Mouse (Mus musculus) hindbrain, embryonic 13.5 days (tissue): Measurements from ENCODE around the gene Mpp1. TPM values are rescaled to one million over a fixed set of nuclear protein-coding genes. Genes with fewer than 3 reads are reported as not detected.
A peak's percentile ranks its signal among the peaks of the same experiment; 100 is the strongest.
"Not testable (repeated sequence)": the region's sequence is repeated elsewhere in the genome, so short reads cannot be mapped to it uniquely, and the experiment has no call there.

ENCODE experiments used
- ATAC-seq: fragments of 200-750 bp; cut with Nextera tagmentation; 2 replicates; pipeline ENCODE4 v1.8.0; 2017; ENCODE audit warnings: moderate TSS enrichment; ENCODE audit not compliant: low FRiP score
- H3K27ac ChIP-seq: fragments of 300-500 bp; sonication (generic); 2 replicates; pipeline ENCODE4 v1.5.1; 2015; ENCODE audit warnings: inconsistent platforms, mild to moderate bottlenecking, moderate library complexity
- H3K27me3 ChIP-seq: fragments of 300-500 bp; sonication (generic); 2 replicates; pipeline ENCODE4 v1.6.1; 2015; ENCODE audit warnings: mild to moderate bottlenecking, inconsistent platforms
- H3K36me3 ChIP-seq: fragments of 300-500 bp; sonication (generic); 2 replicates; pipeline ENCODE4 v1.6.1; 2015; ENCODE audit warnings: mild to moderate bottlenecking, inconsistent platforms
- H3K4me1 ChIP-seq: fragments of 300-500 bp; sonication (generic); replicated peaks from 2 replicates; pipeline ENCODE4 v1.6.1; 2015; ENCODE audit warnings: inconsistent platforms
- H3K4me2 ChIP-seq: fragments of 300-500 bp; sonication (generic); 2 replicates; pipeline ENCODE4 v1.6.1; 2015; ENCODE audit warnings: inconsistent platforms, mild to moderate bottlenecking, moderate library complexity
- H3K4me3 ChIP-seq: fragments of 300-500 bp; sonication (generic); 2 replicates; pipeline ENCODE4 v1.5.1; 2015; ENCODE audit warnings: mild to moderate bottlenecking, inconsistent platforms
- H3K9ac ChIP-seq: fragments of 300-500 bp; sonication (generic); 2 replicates; pipeline ENCODE4 v1.6.1; 2015; ENCODE audit warnings: mild to moderate bottlenecking, inconsistent platforms
- H3K9me3 ChIP-seq: fragments of 300-500 bp; sonication (generic); 2 replicates; pipeline ENCODE4 v1.6.1; 2016; ENCODE audit warnings: inconsistent platforms
- WGBS: fragments of 180-500 bp; shearing (Covaris S2); methylation state at CpG from one replicate; pipeline ENCODE4 v1.1.7; 2015; 5-methylcytosine and 5-hydroxymethylcytosine counted together
- polyA plus RNA-seq: library from polyadenylated mRNA; unstranded; fragments of >200 nt; fragmentation: Nextera tagmentation; extraction: Ambion mirVana; gene quantifications from 2 replicates; pipeline ENCODE4 v1.2.1, GENCODE M21; 2015

Mpp1 gene
- polyA plus RNA-seq: 21.8 and 24.7 TPM in 2 replicates

GRCm38 (mm10) chrX:75130467-75131160 is at the start of gene Mpp1:
Gene Mpp1, minus strand, starts transcription at chrX:75131016.
- peak; percentile 100 for ATAC-seq
- no peaks in the 10 kb centered on the region for H3K9me3 ChIP-seq
- no peaks in the 10 kb centered on the region for H3K27me3 ChIP-seq
- H3K4me2 ChIP-seq: peak within 1 kb of the TSS; percentile 62
- no peaks in the 10 kb centered on the region for H3K4me1 ChIP-seq
- WGBS: 13% methylated on average over 36 of the region's 36 CpGs
- no peaks in the 10 kb centered on the region for H3K36me3 ChIP-seq
- H3K4me3 ChIP-seq: peak within 1 kb of the TSS; percentile 48
- peak within 1 kb of the TSS; percentile 35; the same call in 1 of the 2 replicates for H3K27ac ChIP-seq
- peak within 1 kb of the TSS; percentile 73 for H3K9ac ChIP-seq

- Histone ChIP-seq H3K4me3 (no peak within 1 kb of the TSS), H3K9me3 (no peaks in the 10 kb centered on the region), H3K4me1 (no peaks in the 10 kb centered on the region), H3K9ac (no peak within 1 kb of the TSS), H3K27ac (no peak within 1 kb of the TSS), H3K36me3 (no peaks in the 10 kb centered on the region), H3K27me3 (no peaks in the 10 kb centered on the region), H3K4me2 (no peak within 1 kb of the TSS)
- WGBS: 63% methylated on average over 1 of the region's 1 CpGs
- ATAC-seq: no peak
Measured at GRCm38 (mm10) chrX:75163670-75164069, 32.9 kb upstream of the Mpp1 start, which contains the start of gene Smim9. Gene Smim9, minus strand, starts transcription at chrX:75163770.

DNA sequence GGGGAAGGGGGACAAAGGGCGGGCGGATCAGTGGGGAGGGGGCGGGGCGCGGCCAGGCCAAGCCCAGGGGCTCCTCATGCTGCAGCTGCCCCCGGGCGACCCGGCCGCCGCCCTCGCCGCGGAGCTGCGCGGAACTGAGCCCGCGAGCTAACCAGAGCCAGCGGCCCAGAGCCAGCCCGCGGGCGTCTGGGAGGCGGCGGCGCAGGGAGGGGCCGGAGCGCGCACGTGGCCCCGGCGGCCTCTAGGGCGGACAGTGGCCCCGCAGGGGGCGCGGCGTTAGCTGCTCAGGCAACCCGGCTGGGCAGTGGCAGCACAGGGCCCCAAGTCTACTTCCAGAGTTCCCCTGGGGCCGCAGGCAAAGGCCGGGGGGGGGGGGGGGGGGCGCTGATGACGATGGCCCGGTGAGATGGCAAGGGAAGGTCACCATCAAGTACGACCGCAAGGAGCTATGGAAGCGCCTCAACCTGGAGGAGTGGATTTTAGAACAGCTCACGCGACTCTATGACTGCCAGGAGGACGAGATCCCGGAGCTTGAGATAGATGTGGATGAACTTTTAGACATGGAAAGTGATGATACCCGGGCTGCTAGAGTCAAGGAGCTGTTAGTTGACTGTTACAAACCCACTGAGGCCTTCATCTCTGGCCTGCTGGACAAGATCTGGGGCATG is 24.9 kb upstream of the Mpp1 start:
- no peaks in the 10 kb centered on the region for H3K4me1 ChIP-seq
- H3K4me3 ChIP-seq: peak overlapping the region; percentile 47
- peak; percentile 54; the same call in 1 of the 2 replicates for ATAC-seq
- 11% methylated on average over 30 of the region's 49 CpGs for WGBS
- no peaks in the 10 kb centered on the region for H3K9me3 ChIP-seq
- H3K9ac ChIP-seq: peak overlapping the region; percentile 62
- no peak overlapping the region for H3K27ac ChIP-seq
- H3K36me3 ChIP-seq: no peaks in the 10 kb centered on the region
- H3K4me2 ChIP-seq: peak overlapping the region; percentile 59
- no peaks in the 10 kb centered on the region for H3K27me3 ChIP-seq

GRCm38 (mm10) chrX:75152249-75152648 is 21.4 kb upstream of the Mpp1 start:
- no peak overlapping the region for H3K27ac ChIP-seq
- no peak overlapping the region for H3K4me3 ChIP-seq
- no peaks in the 10 kb centered on the region for H3K4me1 ChIP-seq
- ATAC-seq: no peak
- no peak overlapping the region for H3K9ac ChIP-seq
- H3K9me3 ChIP-seq: no peaks in the 10 kb centered on the region
- WGBS: 83% methylated on average over 1 of the region's 1 CpGs
- H3K36me3 ChIP-seq: no peaks in the 10 kb centered on the region
- H3K27me3 ChIP-seq: no peaks in the 10 kb centered on the region
- H3K4me2 ChIP-seq: no peak overlapping the region

GRCm38 (mm10) chrX:75150304-75150703 is 19.5 kb upstream of the Mpp1 start:
- Histone ChIP-seq H3K4me3 (no peak overlapping the region), H3K27me3 (no peaks in the 10 kb centered on the region)

DNA sequence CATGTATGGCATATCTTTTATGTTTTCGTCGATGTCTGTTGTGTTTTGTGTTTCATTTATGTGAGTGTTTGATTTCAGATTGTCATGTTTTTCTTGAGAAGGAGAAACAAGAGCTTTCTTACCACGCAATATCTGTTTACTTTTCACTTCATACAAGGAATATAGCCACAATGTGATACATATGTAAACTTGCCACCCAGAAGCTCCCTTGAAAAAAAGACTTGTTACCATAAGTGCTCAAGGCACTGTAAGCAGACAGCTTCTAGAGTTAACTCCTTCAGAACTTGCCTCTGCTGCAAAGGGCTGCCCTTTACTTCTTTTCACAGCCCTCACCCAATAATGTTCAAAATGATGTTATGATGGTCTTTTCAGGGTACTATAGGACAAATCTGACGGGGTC is 17.6 kb upstream of the Mpp1 start:
- Histone ChIP-seq H3K27me3 (no peaks in the 10 kb centered on the region), H3K4me2 (no peak overlapping the region), H3K9me3 (no peaks in the 10 kb centered on the region), H3K4me1 (no peaks in the 10 kb centered on the region), H3K9ac (no peak overlapping the region), H3K36me3 (no peaks in the 10 kb centered on the region), H3K4me3 (no peak overlapping the region), H3K27ac (no peak overlapping the region)
- ATAC-seq: no peak
- 84% methylated on average over 4 of the region's 4 CpGs for WGBS

More at GRCm38 (mm10) chrX:75150304-75150703, 19.5 kb upstream of the Mpp1 start:
- Histone ChIP-seq H3K27ac (no peak overlapping the region), H3K4me1 (no peaks in the 10 kb centered on the region), H3K36me3 (no peaks in the 10 kb centered on the region), H3K4me2 (no peak overlapping the region), H3K9ac (no peak overlapping the region), H3K9me3 (no peaks in the 10 kb centered on the region)
- no peak for ATAC-seq
- WGBS: 85% methylated on average over 2 of the region's 2 CpGs

- H3K9ac ChIP-seq: 0 out of 2 replicates have a peak overlapping the region, but pooled peaks have one; percentile 46
- WGBS: 16% methylated on average over 12 of the region's 42 CpGs
- H3K36me3 ChIP-seq: not testable (repeated sequence)
Measured at GRCm38 (mm10) chrX:75143124-75143555, 12.3 kb upstream of the Mpp1 start.

GRCm38 (mm10) chrX:75138182-75138581 is 7.4 kb upstream of the Mpp1 start:
- no peaks in the 10 kb centered on the region for H3K27me3 ChIP-seq
- H3K9me3 ChIP-seq: no peaks in the 10 kb centered on the region
- no peak overlapping the region for H3K4me2 ChIP-seq
- no peak overlapping the region for H3K4me3 ChIP-seq
- no peak for ATAC-seq
- H3K36me3 ChIP-seq: no peaks in the 10 kb centered on the region
- no peak overlapping the region for H3K9ac ChIP-seq
- 86% methylated on average over 2 of the region's 2 CpGs for WGBS
- H3K4me1 ChIP-seq: no peaks in the 10 kb centered on the region
- H3K27ac ChIP-seq: no peak overlapping the region

More at GRCm38 (mm10) chrX:75143124-75143555, 12.3 kb upstream of the Mpp1 start:
- H3K27ac ChIP-seq, H3K27me3 ChIP-seq, H3K4me1 ChIP-seq, H3K9me3 ChIP-seq: not testable (repeated sequence)
- Histone ChIP-seq H3K4me3 (peak overlapping the region; percentile 37), H3K4me2 (peak overlapping the region; percentile 57)
- peak; percentile 61 for ATAC-seq

- Histone ChIP-seq H3K9ac (no peak overlapping the region), H3K27me3 (no peaks in the 10 kb centered on the region), H3K27ac (no peak overlapping the region), H3K4me2 (no peak overlapping the region), H3K36me3 (no peaks in the 10 kb centered on the region), H3K9me3 (no peaks in the 10 kb centered on the region), H3K4me1 (no peaks in the 10 kb centered on the region), H3K4me3 (no peak overlapping the region)
- 78% methylated on average over 2 of the region's 2 CpGs for WGBS
- no peak for ATAC-seq
Measured at GRCm38 (mm10) chrX:75137729-75138128, 6.9 kb upstream of the Mpp1 start.

DNA sequence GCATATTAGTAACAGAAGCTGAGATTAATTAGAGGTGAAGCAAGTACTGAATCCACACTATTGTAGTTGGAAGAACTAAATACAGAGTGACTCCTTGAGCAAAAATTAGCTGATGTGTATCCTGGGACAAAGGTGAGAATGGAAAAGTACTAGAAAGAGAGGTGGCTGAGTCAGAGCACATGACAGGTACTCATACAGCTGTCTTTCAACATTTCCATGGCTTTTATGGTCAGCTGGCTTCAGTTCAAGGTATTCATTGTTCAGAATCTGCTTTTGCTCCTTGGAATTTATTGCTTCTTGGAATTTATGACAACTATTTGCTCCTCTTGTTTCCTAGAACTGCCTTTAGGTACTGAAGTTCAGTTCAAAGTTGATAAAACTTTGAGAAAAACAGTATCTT is 6.1 kb upstream of the Mpp1 start:
- Histone ChIP-seq H3K4me2 (no peak overlapping the region), H3K9me3 (no peaks in the 10 kb centered on the region), H3K9ac (no peak overlapping the region), H3K27ac (no peak overlapping the region), H3K27me3 (no peaks in the 10 kb centered on the region), H3K4me3 (no peak overlapping the region), H3K4me1 (no peaks in the 10 kb centered on the region), H3K36me3 (no peaks in the 10 kb centered on the region)
- ATAC-seq: no peak

DNA sequence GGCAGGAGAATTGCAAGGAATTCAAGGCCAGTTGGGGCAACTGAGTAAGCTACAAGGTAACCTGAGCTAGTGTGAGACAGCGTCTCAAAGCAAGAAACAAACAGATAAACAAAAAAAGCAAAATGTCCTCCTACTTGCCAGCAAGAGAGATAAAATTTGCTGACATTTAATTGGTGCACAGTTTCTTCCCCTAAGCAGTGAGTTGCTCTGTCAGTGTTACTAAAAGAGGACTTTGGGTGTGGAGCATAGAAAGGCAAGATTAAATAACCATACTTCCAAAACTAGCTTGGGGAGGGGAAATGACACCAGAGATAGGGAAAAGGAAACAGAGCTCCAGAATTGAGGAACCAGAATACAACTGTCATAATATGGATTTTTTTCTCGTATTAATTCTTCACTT is 1.3 kb downstream of the Mpp1 start:
- no peak for ATAC-seq
- no peaks in the 10 kb centered on the region for H3K4me1 ChIP-seq
- no peak overlapping the region for H3K4me2 ChIP-seq
- no peaks in the 10 kb centered on the region for H3K36me3 ChIP-seq
- no peak overlapping the region for H3K9ac ChIP-seq
- H3K4me3 ChIP-seq: no peak overlapping the region
- H3K27ac ChIP-seq: no peak overlapping the region
- WGBS: 72% methylated on average over 2 of the region's 2 CpGs
- no peaks in the 10 kb centered on the region for H3K9me3 ChIP-seq
- no peaks in the 10 kb centered on the region for H3K27me3 ChIP-seq

- Histone ChIP-seq H3K4me3 (no peak overlapping the region), H3K9ac (no peak overlapping the region), H3K36me3 (no peaks in the 10 kb centered on the region), H3K9me3 (no peaks in the 10 kb centered on the region), H3K27me3 (no peaks in the 10 kb centered on the region), H3K4me1 (no peaks in the 10 kb centered on the region), H3K4me2 (no peak overlapping the region), H3K27ac (no peak overlapping the region)
- ATAC-seq: no peak
Measured at GRCm38 (mm10) chrX:75128333-75128980, 2.4 kb downstream of the Mpp1 start.
